Mouse (Mus musculus) layer of hippocampus, adult 2 months (tissue): ENCODE measurements at regions not wholly inside any gene's neighbourhood (a gene's known extent, or its start where the extent isn't known, plus 50 kb on each side); places are given as distances from the start of the nearest gene placed in this dataset.
A peak's percentile ranks its signal among the peaks of the same experiment; 100 is the strongest.

Experiments
- DNase-seq, 2 experiments: peaks; one replicate each; pipeline ENCODE4 v3.0.0; 2022; ENCODE audit warnings: low spot score in 2 of 2
- H3K27ac ChIP-seq: fragments of 200-600 bp; 2 replicates; pipeline ENCODE4 v1.8.1; 2022
- H3K4me3 ChIP-seq: fragments of 200-600 bp; 2 replicates; pipeline ENCODE4 v1.8.1; 2022; ENCODE audit warnings: mild to moderate bottlenecking
- CTCF ChIP-seq: fragments of 200-600 bp; conservative IDR thresholded peaks from 2 replicates; pipeline ENCODE4 v1.8.1; 2022; ENCODE audit warnings: antibody characterized with exemption, mild to moderate bottlenecking, moderate library complexity

DNA sequence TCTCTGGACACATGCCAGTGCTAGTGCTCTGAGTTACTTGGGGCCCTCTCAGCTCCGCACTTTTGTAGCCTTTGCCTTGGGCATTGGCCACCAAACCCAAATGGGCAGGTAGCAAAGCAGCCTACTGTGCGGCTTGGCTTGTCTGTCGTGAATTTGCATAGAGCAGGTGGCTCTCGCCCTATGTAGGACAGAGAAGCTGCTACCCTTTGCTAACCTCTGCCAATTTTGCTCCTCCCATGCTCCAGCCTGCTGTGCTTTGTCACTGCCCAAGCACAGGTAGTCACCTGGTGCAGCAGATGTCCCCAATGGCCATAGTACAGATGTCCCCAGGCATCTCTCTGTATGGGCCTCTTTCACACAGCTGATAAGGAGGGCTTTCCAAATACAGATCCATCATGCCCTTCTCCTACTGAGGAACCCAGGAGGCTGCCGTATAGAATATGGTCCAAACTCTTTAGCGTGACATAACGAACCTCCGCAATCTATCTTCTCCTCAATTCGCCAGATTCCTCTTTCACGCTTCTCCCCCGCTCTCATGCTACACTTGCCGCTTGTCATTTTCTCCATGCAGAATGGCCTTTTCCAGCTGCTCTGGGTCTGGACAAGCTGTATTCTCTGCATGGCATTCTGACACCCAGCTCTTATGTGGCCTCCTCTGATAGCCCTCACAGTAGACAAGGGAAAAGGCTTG lies 143.7 kb upstream of the Snx19 start:
- H3K4me3 ChIP-seq, result no peak overlapping the region
- DNase-seq, result no peak
- H3K27ac ChIP-seq, result no peak overlapping the region
- TF ChIP-seq CTCF, result no peak

DNA sequence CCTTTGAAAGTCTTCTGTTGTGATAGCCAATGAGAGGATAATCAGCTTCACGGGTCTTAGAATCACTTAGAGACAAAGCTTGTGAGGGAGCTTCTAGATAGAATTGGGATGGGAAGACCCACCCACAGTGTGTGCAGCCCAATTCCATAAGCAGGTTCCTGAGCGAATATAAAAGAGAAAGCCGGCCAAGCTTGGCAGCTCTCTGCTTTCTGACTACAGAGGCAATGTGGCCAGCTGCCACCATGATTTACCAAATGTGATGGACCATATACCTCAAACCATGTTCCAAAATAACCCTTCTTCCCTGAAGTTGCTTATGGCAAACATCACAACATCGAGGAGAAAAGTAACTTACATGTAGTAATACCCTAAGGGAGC lies 143.1 kb upstream of the Snx19 start:
- Histone ChIP-seq H3K4me3 (no peak overlapping the region), H3K27ac (no peak overlapping the region)
- DNase-seq, result no peak
- TF ChIP-seq CTCF, result no peak

DNA sequence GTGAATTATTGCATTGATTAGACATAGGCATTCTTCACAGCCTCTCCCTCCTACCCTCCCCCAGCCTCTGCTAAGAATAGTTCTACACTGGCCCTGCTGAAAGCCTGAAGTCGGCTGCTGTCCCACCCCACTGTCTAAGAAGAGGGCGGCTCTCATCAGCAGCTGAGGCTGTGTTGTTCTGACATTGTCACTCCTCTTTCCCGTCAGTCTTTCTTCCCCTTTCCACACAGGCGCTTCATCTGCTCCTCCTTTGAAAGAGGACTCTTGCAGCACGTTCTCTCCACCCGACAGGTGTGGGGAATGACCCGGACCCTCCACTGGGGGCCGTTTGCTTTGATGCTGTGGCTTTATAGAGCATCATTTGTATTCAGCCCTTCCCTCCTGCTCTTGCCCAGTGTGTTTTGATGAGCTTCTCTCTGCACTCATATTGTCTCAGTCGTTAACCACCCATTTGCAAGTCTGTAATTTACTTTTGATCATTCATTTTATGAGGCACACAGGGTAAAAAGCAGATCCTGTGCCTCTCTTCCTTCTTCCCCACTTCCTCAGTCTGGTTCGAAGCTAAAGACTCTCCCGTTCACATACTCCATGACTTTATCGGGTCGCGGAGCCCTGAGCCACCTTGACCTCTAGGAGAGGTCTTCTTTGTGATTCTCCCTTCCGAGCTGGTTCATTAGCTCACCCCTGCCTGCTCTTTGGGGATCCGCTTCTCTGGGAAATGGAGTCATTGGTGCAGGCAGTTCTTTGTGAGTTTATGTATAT lies 142.2 kb upstream of the Snx19 start:
- no peak for TF ChIP-seq CTCF
- H3K4me3 ChIP-seq, result no peak overlapping the region
- no peak for DNase-seq
- H3K27ac ChIP-seq, result no peak overlapping the region

DNA sequence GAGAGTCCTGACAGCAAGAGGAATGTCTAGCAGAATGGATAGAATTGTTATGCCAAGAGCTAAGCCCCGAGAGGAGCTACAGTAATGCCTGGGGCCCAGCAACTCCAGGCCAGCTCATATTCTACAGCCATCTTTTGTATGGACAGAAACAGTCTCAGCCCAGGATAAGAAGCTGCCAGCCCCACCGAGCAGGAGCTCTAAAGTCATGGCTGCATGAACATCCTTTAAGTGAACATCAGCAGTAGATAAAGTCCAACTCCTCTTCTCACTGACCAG lies 141.6 kb upstream of the Snx19 start:
- TF ChIP-seq CTCF, result no peak
- H3K4me3 ChIP-seq, result no peak overlapping the region
- H3K27ac ChIP-seq, result no peak overlapping the region
- no peak for DNase-seq

DNA sequence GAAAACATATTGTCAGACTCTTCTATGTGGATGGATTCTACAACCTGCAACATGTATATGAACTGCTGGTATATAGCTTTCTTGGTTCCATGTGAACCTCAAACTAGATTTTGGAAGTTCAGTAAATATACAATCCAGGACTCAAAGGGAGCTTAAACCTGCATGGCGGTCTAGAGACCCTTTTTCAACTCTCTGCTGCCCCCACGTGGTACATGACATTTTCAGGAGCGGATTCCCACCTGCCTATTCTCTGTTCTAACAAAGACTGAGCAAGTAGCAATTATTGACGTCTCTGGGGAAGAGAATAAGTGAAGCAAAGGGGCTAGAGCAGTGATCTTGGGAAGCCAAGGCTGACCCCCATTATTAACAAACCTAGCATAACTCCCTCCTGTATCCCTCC lies 127.1 kb upstream of the Snx19 start:
- TF ChIP-seq CTCF, result peak; percentile 81
- H3K27ac ChIP-seq, result no peak overlapping the region

DNA sequence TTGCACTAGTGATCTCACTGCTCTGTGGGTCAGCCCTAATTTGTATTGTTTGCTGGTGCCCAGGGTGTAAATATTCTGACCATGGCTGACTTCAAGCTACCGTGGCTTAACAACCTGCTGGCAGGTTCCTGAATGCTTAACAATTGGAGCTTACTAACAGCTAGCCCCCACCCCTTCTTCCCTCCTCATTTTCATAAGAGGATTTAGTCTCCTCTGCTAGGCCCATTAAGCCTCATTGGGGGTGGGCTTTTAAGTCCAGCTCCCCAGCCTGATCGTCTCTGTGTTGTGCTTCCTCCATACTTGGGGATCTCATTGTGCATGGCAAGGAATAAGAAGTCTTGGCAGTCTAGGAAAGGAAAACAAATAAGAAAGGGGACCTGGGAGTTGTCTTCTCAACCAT lies 118.6 kb upstream of the Snx19 start:
- TF ChIP-seq CTCF, result no peak
- Histone ChIP-seq H3K4me3 (no peak overlapping the region), H3K27ac (no peak overlapping the region)
- no peak for DNase-seq

More for the DNA sequence above, 127.1 kb upstream of the Snx19 start:
- no peak overlapping the region for H3K4me3 ChIP-seq
- DNase-seq, result peak; percentile 44 to 69

DNA sequence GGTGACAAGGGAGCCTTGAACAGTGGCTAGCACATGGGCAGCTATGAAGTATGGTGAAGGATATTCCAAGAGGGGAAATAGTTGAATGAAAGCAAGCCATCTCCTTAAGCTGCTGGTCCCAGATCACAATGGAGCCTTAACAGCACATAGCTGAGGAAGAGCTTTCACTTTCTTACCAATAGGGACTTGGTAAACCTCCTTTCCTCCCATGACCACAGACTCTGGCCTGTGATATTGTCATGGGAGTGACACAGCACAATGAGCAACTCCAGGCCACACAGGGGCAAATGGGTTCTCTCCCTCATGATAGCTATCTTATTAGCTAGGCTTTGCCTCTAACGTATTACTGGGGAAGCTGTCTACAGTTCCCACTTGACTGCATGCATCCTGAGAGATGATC lies 113.5 kb upstream of the Snx19 start:
- DNase-seq, result no peak
- H3K4me3 ChIP-seq, result no peak overlapping the region
- no peak for TF ChIP-seq CTCF
- no peak overlapping the region for H3K27ac ChIP-seq

DNA sequence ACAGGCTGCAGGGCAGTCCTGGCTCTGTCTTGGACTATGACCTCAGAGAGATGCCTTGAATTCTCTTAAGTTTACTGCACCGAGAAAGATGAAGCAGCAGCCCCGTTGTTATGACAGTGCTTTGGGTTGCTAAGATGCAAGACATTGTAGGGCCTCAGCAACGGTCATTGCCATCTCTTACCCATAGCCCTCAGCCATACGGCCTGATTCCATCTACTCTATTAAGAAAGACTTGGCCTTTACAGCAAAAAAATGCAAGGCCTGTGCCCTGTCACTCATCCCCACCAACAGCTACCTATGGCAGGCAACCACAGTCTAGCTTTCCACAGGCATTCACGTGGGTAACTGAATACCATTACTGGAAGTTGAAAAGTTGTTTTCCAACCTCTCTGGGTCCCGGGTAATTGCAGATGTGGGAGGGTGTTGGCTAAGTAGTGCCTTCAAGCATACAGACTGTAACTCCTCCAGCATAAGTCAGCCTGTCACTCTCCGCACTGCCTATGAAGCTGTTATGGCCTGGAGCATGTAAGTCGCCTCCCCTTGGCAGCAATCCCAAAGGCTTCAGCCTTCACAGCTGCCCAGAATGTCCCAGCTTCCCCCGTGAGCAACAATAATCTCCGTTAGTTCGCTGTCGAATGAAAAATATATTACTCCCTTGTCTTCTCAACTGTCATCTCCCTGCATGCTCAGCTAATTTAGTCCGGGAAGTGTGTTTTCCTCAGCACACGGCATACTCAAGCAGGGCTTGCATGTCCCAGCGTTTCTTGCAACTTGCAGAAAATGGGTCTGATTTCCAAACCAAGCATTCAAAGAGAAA lies 112.3 kb upstream of the Snx19 start:
- no peak overlapping the region for H3K27ac ChIP-seq
- H3K4me3 ChIP-seq, result peak overlapping the region; percentile 3; the same call in 1 of the 2 replicates
- no peak for DNase-seq
- TF ChIP-seq CTCF, result no peak

DNA sequence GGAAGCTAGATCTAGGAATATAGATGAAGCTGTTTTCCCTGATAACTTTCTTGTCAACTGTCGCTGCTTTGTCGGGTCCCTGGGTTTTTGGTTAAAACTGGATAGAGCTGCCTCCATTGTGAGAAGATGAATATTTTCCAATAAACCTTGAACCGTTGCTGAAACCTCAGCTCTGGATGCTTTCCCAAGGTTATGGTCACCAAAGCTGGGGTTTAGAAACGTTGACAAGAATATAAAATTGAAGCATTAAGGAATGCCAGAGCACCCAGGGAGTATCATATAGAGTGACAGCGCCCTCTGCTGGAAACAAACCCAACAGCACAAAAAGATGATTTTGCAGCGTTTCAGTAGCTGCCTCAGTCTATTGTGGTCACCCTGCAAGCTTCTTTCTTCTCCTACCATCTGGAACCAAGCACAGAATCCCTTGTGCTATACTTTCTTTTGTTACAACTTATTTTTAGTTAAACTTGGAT lies 111.7 kb upstream of the Snx19 start:
- peak; percentile 85 for TF ChIP-seq CTCF
- Histone ChIP-seq H3K27ac (no peak overlapping the region), H3K4me3 (peak overlapping the region; percentile 3; the same call in 1 of the 2 replicates)
- DNase-seq, result peak; percentile 47 to 75

DNA sequence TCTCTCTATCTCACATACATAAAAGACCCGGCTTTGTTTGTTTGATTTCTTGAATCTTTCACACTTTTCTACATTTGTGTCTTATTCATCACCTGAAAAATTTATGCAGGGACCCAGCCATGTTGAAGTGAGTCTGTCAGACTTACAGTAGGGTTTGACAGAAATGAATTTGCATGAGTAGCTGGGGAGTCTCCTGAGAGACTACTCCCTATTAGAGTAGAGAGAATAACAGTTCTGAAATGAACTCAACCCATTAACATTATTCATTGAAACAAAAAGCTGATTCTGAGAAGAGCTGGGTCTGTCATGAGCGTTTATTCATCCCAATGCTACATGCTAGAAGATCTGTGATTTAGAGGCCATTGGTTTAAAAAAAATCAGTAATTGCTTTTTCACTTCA lies 82.0 kb upstream of the Snx19 start:
- DNase-seq, result no peak
- no peak for TF ChIP-seq CTCF
- H3K4me3 ChIP-seq, result no peak overlapping the region
- H3K27ac ChIP-seq, result no peak overlapping the region

DNA sequence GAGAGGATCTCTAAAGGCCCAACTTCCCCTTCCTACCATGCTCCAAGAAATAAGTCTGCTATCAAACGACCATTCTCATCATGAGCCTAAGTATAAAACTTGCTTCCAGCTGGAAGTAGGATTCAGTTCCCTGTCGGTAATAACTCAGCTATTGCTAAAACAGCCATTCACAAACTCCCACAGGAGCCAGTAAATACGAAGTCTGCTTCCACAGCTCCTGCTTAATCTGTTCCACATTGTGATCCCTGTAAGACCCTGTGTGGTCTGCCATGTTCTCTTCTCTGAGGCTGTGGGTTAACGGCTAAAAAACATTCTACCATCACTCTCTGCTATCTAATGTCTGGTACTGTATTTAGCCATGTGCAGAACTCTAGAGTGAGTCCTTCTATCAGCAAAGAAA lies 72.9 kb upstream of the Snx19 start:
- TF ChIP-seq CTCF, result no peak
- DNase-seq, result no peak
- Histone ChIP-seq H3K27ac (no peak overlapping the region), H3K4me3 (no peak overlapping the region)

DNA sequence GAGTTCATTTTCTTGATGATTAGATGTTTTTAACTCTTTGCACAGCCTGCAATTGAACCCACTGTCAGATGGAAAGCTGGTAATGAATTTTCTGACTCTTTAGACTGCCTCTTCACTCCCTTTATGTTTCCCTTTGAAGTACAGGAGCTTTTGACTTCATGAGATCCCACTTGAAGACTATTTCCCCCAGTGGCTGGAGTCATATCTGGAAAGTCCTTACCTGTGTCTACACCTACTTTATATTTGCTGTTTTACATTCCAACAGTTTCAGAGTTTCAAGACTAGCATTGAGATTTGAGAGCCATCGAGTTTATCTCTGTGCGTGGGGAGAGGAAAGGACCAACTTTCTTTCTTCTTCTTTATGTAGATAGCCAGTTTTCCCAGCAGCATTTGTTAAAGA lies 71.3 kb upstream of the Snx19 start:
- H3K27ac ChIP-seq, result no peak overlapping the region
- DNase-seq, result no peak

More for the DNA sequence above, 71.3 kb upstream of the Snx19 start:
- no peak for TF ChIP-seq CTCF
- H3K4me3 ChIP-seq, result no peak overlapping the region
